Mouse (Mus musculus) right cerebral cortex, postnatal 4 days (tissue): ENCODE measurements around the gene Cd200r2.
"Not testable (repeated sequence)": the region's sequence is repeated elsewhere in the genome, so short reads cannot be mapped to it uniquely, and the experiment has no call there.

Experiments
- DNase-seq: peaks from one replicate; pipeline ENCODE4 v3.0.0-alpha.2; 2022

Gene Cd200r2

DNA sequence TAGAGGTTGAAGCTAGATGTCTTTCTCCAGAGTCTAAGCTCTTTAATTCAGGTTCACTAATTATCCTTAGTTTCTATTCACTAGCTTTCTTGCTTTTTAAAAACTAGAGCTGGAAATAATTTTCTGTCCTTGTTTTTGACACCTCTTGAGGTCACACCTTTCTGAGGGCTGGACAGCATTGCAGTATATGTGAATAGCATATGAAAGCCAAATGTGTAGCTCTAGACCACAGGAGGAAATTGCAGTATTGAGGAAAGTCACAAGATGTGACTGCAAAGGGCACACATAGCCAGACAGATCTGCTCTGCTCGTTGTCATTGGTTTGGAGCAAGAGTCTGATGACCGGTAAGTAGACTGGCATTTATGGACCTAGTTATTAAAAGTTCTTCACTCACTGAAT is at the start of gene Cd200r2:
Cd200r2 (plus strand) TSS at position 301 of the 400 bp plus-strand sequence.
- DNase-seq = no peak

DNA sequence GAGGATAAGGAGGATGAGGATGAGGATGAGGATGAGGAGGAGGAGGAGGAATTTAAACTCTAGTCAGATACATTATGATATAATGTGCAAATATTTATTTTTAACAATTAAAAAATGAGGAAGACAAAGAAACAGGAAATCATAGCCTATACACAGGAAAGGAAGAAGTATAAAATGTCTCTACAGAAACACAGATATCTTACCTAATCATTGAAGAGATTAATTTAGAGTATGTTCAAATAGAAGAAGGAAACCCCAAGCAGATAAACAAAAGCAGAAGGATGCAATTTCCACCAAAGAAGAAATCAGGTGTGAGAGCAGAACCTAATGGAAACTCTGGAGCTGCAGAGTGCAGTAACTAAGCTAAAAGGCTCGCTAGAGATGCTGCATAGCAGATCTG is 48.9 kb upstream of the Cd200r2 start:
- no peak for DNase-seq

DNA sequence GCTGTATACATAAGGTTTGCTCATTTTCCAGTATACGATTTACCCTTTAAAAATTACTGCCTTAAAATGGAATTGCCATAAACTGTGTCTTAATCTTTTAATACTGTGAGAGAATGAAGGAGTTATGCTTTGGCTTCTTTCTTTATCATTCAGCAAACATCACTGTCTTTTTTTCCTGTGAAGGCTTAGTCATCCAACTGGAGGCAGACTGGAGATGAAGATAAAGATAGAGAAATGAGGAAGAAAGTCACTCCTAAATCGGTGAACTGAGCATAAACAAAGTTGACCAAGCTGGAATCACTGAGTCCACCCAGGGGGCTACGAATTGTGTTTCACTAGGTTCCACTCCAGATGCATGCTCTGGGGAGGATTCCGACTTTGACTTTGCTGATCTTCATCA is 46.4 kb upstream of the Cd200r2 start:
- DNase-seq = no peak

DNA sequence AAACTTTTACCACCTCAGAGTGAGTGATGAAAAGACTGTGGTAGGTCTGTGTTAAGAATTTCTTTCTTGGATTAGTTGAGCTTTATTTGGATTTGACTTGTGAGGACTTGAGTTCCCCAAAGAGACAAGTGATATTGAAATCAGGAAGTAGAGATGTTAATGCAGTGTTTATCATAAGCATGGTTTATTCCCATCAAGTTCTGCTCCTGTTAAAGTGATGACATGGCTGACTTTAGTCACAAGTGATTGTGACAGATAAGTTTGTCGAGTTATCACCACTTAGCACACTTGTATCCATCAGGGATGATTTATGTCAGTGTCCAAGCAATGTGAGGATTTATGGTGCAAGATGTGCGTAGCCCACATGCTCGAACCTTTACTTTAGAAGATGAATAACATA is 34.6 kb upstream of the Cd200r2 start:
- no peak for DNase-seq

DNA sequence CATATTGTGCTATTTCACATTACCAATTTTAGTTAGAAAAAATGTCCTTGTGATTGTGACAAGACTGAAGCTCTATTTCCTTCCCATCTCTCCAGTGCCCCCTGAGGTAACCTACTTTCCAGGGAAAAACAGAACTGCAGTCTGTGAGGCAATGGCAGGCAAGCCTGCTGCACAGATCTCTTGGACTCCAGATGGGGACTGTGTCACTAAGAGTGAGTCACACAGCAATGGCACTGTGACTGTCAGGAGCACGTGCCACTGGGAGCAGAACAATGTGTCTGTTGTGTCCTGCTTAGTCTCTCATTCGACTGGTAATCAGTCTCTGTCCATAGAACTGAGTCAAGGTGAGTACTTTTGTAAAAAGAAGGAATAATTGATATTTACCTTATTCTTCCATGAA is 33.7 kb upstream of the Cd200r2 start:
- DNase-seq = not testable (repeated sequence)

DNA sequence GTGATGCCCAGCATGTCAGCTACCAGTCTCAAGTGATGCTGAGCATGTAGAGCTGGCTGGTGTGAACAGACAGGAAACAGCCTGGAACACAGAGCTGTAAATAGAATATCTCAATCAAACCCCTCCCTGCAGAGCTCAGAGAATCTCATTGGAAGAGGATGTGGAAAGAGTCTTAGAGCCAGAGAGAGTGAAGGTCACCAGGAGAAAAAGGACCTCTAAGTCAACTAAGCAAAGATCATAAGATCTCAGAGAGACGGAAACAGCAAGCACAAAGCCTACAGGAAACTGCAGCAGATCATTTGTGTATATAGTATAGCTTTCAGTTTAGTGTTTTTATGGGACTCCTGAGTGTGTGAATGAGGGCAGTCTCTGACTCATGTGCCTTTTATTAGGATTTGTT is 8.3 kb downstream of the Cd200r2 start:
- DNase-seq = no peak

DNA sequence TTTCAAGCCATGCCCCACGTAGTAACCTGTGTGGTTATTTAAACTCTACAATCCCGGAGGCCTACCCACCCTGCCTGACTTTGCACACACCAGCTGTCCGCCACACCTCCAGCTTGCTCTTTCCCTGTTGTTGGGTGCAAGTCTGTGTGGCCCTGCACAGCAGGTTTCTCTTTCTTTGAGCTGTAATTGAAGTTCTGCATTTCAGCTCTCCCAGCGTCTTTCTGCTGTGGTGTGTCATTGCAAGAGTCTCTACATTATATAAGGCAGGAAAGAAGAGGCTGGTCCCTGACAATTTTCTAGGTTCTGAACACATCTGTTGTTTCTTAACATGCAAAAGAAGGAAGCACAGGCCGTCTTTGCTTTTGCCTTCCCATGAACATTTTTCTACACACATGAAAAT is 9.7 kb downstream of the Cd200r2 start:
- DNase-seq = no peak

DNA sequence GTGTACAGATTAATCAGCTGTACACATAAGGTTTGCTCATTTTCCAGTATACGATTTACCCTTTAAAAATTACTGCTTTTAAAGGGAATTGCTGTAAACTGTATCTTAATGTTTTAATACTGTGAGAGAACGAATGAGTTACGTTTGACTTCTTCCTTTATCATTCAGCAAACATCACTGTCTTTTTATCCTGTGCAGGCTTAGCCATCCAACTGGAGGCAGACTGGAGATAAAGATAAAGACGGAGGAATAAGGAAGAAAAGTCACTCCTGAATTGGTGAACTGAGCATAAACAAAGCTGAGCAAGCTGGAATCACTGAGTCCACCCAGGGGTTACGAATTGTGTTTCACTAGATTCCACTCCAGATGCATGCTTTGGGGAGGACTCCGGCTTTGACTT is 10.7 kb downstream of the Cd200r2 start:
- DNase-seq = no peak

DNA sequence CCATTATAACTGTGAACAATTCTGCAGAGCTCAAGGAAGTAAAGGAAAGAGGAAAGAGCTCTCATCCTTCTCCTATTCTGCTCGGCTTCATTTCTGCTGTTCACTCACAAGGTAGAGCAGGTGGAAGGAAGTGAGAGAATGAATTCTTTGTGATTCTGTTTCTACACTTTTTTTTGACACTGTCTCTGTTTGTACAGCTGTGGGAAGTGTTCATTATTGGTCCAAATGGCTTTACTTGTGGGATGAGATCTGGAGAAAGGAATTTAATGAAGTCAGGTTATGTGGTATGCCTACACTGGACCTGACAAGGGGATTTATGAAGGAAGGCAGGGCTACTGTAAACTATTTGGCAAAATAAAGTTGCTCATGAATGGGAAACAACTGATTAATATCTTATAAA is 23.9 kb downstream of the Cd200r2 start:
- no peak for DNase-seq

DNA sequence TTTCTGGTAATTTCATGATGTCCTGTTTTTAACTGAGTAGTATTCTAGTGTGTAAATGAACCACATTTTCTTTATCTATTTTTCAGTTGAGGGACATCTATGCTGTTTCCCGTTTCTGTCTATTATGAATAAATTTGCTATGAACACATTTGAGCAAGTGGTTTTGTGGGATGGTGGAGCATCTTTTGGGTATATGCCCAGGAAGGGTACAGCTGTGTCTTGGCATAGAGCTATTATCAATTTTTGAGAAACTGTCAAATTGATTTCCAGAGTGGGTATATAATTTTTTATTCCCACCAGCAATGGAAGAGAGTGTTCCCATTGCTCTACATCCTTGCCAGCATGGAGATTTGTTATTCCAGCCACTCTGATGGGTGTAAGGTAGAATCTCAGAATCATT is 65.1 kb downstream of the Cd200r2 start:
- no peak for DNase-seq

DNA sequence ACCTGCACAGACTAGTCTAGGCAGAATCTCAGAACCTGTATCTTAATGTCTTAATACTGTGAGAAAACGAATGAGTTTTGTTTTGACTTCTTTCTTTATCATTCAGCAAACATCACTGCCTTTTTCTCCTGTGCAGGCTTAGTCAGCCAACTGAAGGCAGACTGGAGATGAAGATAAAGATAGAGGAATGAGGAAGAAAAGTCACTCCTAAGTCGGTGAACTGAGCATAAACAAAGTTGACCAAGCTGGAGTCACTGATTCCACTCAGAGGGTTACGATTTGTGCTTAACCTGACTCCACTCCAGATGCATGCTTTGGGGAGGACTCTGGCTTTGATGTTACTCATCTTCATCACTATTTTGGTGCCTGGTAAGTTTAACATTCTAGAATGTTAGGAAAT is 76.6 kb downstream of the Cd200r2 start, which contains the start of gene Cd200r3:
Cd200r3 (plus strand) TSS at position 211 of the 400 bp plus-strand sequence.
- no peak for DNase-seq

DNA sequence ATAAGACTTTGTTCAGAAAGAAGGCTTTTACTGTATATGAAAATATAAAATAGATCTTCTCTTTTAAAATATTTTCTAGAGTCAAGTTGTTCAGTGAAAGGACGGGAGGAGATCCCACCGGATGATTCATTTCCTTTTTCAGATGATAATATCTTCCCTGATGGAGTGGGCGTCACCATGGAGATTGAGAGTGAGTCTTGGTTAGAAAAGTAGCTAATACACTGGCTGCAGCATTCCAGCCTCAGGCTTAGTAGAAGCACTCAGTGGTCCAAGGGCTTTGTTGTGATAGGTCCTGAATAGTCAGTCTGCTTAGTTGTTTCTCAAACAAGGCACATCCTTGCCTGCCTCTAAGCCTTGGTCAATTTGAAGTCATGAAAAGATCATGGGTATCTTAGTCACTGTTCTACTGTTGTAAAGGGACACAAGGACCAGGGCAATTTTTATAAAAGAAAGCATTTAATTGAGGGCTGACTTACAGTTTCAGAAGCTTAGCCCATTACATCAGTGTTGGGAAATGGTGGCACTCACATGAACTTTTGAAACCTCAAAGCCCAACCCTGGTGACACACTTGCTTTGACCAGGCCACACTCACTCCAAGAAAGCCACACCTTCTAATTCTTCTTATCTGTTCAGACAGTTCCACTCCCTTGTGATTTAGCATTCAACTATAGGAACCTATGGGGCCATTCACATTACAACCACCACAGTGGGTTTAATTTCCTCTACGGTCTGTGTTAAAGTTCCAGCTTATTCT is 84.6 kb downstream of the Cd200r2 start:
- DNase-seq = no peak

DNA sequence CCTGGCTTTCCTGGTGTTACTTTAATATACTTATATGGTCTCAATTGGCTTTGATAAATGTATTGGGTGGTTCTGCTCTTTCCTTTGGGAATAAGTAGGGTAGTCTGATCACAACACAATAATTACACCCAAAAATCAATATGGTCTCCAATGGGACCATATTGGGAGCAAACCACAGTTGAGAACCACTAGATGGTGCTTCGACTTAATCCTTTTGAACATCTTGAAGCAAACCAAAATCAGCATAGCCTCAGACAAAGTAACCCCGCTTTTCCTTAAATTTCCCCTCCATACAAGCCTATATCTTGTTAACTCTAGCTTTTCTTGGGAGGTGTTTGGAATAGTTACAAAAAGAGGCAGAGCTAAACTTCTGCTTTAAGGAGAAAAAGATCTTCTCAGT is 95.4 kb downstream of the Cd200r2 start:
- no peak for DNase-seq

DNA sequence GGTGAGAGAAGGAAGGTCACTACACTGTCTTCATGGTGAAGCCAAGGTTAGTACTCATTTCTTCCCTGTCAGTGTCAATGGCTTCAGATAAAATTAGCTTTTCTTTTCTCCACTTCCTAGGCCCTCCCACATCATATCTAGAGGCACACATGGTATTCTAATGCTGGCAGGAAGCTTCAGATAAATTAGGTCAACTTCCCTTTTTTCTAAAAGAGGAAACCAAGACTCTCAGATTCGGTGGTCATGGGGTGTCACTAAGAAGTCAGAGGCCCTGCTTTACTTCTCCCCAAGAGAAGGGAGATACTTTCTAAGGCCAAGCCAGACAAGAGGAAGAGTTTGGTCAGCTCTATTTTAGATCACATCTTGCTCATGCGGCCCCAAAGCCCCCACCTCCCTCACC is 95.9 kb downstream of the Cd200r2 start:
- no peak for DNase-seq

DNA sequence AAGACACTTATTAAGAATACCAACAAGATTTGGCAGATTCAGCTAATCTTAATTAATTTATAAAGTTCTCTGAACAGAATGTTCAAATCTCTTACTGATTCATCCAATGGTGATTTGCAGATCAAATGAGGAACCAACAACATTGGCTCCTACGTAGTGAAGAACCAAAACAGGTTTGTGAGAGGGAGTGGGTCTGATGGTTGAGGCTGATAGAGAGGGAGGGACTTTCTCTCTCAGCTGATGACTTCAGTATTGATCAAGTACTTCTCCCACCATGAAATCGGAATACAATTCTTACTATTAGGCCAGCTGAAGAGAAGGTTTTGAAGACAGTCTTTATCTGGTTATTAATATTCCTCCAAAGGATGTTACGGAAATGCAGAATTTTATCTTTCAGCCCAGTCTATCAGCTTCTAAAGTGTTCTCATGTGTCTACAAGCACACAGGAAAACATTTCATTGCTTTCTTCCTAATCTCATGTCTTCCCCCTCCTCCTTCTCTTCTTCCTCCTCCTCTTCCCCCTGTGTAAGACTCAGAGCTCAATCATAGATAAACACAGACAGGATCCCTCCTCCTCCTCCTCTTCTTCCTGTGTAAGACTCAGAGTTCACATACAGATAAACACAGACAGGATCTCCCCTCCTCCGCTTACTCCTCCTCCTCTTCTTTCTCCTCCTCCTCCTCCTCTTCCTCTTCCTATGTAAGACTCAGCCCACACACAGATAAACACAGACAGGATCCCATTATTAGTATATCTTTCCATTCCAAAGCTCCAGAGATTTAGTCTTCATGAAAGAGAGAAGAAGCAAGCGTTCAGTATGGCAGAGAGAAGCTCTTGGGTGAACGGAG is 97.9 kb downstream of the Cd200r2 start:
- no peak for DNase-seq

DNA sequence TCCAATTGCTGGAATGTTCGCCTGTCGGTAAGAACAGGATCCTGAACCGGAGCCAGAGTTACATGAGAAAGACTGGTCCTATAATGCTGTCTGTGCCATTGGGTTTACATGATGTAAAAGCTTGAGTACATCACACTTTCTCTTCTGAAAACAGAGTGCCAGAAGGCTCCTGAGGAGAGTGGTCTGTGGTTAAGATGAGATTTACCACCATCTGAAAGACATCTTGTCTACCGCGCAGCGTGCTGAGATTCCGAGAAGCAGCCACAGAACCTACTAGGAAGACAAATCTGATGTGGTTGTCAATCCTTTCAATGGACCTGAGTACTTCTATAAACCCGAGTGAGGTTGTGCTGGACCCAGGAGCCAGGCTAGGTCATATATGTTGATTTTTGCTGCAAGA is 98.5 kb downstream of the Cd200r2 start:
- no peak for DNase-seq
